Mouse (Mus musculus) right cerebral cortex, postnatal 25 days (tissue): Measurements from ENCODE around the gene Pakap.

ENCODE experiments used
- DNase-seq: peaks from one replicate; pipeline ENCODE4 v3.0.0; 2022

The Pakap gene

DNA sequence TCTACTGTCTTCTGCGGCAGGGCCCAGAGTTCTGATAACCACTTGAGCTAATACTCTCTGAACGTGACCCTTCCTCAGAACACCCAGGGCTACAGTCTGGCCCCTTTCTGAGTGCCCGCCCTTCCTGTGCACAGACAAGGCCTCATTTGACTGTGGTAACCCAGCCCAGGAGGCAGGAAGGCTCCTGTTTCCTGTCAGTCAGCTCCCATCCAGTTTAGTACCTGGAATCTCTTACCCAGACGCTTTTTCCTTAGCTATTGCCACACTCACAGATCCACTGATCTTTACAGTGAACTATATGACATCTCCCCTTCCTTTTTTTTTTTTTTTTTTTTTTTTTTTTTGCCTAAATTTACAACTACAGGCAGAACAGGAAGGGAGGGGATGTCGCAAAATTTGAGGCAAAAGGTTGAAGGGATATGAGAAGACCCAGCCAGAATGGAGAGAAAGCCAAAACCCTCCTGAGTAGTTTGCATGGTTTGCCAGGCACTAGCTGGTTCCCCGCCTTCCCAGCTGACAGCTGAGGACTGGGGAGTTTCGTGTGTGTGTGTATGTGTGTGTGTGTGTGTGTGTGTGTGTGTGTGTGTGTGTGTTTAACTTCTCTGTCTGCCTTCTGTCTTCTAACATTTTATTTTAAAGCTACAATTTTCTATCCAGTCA, 245.1 kb downstream of the Pakap start:
- DNase-seq = no peak

DNA sequence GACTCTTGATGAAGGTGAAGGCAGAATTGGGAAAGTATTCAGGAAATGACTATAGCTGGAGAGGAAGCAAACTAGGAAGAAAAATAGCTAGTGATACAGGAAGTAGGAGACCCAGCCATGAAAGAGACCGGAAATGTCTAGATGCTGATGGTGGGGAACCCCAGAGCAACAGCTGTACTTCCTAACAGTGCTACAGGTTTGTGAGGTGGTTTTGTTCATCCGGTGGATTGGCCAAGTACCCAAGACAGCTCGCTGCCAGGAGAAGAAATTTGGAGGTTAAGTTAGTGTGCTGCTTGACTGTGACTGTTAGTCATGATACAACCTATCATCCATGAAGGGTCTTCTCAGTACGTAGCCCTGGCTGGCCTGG, 245.6 kb downstream of the Pakap start:
- no peak for DNase-seq

DNA sequence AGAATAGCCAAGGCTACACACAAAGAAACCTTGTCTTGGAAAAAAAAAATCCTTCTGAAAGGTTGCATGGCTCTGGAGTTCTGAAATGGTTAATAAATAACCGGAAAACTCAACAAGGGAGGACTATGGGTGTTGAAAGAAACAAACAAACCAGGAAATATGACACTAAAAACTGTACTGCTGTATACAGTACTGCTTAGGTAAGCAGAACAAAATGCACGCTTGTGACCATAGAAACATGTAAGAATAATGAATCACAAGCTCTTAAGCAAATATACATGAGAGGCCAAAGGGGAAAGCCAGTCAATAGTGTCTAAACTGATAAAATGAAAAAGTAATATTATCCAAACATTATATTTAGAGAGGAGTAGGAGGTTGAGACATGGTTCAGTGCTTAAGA, 247.4 kb downstream of the Pakap start:
- DNase-seq = no peak

DNA sequence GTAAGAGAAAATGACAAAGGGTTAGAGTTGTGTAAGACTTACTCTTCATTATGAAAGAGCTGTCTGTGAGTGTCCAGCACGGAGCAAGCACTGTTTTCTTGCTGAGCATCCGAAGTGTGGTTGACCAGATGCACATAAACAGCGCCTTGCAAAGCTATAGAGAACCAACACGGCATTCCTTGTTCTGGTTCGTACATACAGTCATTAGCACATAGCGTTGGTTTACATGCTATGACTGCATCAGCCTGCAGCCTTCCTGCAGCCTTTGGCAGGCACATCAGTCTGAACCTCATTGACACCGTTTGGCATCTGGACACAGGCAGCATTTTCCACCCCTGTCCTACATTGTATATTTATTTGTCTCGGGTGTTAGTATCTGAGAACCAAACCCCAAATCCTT, 248.2 kb downstream of the Pakap start:
- DNase-seq = no peak

DNA sequence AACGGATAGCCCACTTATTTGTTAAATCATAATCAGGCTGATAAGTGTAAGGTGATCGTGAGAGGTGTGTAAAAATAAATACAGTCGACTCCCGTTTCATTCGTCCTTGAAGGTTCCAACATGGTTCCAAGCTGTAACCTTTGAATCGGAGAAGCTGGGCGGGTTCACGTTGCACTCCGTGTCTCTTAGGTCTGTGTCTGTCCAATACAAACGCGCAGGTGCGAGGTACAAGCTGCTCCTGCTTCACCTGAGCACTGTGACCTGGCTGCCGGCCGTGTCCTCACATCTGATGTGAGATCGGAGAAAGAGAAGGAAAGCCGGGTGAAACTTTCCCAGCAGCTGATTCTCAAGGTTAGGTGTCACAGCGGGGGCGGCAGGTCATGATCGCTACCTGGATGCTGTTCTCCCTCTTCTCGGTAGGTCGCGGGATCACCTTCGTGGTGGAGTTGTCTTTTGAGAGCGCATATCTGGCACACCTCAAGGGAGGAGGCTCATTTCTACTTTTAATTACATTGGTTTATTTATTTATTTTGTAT, 252.9 kb downstream of the Pakap start:
- no peak for DNase-seq

DNA sequence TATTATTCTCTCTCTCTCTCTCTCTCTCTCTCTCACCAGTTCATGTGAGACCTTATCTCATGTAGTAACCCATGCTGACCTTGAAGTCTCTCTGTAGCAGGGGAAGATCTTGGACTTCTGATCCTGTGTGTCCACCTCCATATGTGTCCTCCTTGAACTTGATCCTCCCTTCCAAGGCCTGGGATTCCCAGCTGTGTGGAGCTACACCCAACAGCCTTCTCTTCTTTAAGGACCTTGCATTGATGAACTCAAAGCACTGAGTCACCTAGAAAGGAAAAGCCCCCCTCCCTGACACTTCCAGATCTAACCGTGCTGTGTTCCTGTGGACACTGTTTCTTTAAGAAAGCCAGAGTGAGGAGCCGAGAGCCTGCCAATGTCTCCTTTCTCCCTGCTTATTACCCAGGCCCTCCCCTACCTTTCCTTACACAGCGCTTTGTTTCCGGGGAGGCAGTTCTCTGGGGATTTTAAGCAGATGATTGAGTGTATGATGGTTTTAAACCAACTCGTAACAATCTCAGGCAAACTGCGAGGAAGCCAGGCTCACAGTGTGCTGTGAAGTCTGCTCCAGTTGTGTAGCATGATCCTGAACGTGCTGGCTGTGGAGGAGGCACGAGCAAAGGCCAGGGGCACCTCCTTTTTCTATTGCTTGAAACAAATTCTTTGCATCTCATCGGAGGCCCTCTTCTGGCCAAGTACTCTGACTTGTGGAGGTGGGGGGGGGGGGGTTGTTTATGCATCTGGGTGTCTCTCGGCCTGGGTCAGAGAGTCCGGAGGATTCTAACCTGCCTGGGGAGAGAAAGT, 253.8 kb downstream of the Pakap start:
- no peak for DNase-seq

DNA sequence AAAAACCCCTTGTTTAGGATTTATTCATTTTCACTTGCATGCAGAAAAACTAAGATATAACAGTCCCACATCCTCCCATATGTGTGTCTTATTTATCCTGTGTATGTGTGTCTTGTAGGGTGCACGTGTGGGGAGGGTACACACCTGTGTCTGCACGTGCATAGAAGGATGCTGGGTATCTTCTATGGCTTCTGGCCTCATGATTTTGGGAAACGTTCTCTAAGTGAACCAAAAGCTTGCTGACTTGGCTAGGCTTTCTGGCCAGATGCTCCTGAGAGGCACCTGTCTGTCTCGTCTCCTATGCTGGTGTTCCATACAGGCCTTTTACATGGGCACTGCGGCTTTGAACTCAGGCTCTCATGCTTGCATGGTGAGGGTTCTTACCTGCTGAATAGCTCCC, 254.7 kb downstream of the Pakap start:
- DNase-seq = no peak

DNA sequence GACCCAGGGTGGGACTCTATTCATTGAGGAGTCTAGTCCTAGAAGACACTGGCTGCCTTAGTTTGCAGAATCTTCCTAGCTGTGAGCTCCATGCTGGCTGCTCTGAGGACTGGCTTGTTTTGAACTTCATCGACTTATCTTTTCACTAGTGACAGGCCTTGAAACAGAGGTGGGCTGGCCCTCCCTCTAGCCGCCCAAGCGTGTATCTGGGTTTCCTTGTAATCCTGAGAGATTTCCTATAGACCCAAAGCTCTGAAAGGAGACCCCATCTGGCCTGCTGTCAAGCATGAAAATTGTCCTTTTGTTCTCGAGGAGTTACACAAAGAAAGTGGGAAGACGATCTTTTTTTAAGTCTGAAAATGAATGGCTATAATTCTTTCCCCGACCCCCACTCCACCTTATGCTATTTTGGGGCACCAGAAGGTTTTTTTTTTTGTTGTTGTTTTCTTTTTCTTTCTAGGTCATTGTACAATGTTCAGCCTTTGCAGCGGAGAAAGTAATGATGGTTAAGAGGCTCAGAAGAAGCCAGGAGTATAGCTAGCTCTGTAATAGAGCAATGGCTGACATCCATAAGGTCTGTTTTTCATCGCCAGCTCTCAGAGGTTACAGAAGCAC, 256.8 kb downstream of the Pakap start:
- no peak for DNase-seq

DNA sequence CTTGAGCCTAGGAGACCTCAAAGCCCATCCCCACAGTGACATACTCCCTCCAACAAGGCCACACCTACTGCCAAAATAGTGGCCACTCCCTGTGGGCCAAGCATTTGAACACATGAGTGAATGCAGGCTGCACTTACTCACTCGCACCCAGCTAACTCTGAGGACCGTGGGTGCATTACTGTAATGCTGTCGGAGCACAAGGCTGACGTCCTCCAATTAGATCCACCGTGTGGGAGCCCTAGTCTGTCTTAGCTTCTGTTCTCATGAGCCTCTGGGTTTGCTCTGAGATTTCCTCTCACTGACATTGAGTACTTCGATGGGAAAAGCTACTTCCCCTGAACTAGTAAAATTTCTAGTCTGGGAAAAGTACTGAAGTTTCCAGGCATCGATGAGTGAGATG, 258.3 kb downstream of the Pakap start:
- DNase-seq = no peak

DNA sequence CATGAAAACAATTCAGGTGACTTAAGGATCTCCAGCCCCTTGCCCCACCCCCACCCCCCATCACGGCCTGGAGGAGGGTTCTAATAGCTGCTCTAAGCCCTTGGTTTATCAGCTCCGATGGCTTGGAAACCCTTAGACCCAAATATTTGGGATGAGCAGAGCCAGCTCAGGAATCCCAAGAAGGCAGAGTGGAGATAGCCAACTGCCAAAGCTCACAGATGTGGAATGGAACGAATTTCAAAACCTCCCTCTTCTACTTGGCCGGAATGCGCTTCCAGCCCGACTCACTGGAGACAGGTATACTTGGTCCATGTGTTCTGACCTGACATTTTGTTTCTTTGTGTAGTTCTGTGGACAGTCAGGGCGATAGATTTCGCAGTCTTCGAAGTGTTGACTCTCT, 261.2 kb downstream of the Pakap start:
- DNase-seq = no peak

DNA sequence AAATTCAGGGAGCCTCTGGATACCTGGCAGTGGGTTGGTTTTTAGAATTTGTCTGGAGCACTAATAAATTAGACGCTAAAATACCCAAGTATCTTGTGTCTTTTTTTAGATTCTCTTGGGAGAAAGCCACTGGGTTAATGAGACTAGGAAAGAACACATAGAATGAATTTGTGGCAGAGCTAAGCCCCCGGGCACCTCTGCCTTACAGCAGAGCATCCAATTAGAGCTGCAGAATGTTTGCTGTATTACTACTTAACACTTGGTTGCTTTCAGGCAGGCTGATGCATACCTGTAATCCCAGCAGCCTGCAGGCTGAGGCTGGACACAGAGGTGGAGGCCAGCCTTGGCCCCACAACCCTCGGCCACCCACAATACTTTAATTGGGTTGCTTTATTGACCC, 261.8 kb downstream of the Pakap start:
- no peak for DNase-seq

DNA sequence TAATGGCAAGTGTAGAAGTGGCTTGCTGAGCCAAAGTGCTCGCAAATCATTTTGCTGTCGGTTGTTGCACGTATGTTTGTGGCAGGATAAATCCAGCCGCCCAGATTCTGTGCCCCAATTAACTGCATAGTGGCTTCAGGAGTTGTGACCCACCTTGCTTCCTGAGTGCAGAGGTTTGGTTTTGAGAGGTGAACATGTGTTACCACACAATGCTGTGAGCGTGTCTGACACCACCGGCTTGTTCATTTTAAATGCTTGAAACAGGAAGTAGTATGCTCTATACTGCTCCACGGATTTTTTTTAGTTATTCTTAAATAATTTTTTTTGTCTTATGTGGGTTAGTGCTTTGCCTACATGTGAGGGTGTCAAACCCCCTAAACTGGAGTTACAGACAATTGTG, 264.3 kb downstream of the Pakap start:
- no peak for DNase-seq

DNA sequence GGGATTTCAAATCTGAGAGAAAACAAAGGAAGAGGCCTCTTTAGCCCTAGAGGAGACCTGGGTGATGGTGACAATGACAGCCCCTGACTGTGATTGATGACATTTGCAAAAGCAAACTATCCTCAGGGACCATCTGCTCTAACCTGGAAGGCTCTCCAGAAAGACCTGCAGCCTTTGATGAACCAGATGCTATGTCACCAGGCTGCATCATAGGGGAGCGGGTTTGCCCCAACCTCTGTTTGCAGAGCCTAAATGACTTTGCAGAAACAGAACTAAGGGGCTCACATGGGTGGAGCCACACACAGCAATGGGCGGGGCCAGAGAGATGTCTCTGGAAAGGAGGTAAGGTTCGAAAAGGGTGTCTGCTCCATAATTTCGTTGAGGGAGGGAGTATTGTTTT, 265.1 kb downstream of the Pakap start:
- DNase-seq = no peak

DNA sequence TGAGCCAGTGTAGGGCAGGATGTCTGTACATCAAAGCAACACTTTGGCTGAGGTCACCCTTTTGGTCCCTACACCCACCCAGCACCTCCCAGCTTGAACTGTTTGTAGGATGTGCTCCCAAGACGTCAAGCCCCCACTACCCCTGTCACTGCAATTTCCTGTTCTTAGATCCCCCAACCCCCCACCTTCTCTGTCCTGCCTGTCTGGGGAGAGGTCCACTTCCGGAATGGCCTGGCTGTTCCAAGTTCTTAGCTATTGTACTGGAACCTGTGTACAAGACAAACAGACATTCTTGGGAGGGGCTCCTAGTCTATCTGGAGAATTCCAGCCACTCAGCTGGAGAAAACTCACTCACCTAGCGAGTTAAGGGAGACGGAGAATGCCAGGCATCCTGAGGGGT, 266.2 kb downstream of the Pakap start:
- no peak for DNase-seq

DNA sequence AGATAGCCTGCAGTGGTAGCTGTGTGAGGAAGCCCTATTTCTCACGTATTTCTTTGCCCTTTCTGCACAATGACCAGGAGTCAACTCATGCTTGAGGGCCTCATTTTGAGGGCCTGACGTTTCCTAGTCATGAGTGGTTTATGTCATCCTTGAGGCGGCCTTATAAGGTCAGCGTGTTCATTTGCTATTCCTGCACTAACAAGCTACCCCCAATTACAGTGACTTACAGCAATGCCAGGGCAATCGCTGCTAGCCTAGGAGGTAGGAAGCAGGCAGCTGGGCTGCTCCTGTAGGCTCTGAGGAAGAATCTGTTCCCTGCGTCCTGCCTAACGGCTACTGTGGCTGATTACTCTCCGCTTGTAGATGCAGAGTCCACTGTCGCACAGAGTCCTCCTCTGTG, 269.1 kb downstream of the Pakap start:
- DNase-seq = no peak

DNA sequence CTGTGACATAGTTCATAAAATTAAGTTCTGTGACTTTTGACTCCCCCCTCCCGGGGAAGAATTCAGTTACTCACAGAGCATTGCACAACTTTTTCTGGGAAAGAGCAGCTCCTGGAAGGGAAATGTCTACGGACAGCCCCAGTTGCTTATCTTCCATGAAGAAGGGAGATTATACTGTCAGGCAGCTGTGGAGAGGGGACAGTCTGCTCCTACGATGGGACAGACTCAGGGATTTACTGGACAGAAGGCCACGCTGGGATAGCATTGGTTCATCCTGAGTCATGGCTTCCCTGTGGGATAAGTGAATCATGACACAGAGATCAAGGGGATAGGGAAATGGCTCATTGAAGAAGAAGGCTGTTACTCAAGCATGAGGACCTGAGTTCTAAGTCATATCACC, 271.4 kb downstream of the Pakap start:
- no peak for DNase-seq

DNA sequence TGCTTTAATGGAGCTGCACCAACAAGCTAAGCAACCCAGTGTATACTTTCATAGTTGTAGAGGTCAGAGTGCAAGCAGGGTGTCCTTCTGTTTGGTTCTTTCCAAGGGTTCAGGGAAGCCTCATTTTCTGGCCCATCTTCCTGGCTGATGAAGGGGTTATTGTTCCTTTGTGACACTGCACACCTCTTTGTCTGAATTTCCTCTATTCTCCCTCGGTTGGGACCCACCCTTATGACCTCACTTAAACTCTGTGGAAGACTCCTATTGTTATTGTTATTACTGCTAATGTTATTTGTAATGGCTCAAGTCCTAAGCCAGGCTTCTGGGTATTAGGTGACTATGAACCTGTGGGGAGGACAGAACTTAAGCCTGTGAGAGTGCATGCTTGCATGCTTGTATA, 273.9 kb downstream of the Pakap start:
- DNase-seq = no peak

DNA sequence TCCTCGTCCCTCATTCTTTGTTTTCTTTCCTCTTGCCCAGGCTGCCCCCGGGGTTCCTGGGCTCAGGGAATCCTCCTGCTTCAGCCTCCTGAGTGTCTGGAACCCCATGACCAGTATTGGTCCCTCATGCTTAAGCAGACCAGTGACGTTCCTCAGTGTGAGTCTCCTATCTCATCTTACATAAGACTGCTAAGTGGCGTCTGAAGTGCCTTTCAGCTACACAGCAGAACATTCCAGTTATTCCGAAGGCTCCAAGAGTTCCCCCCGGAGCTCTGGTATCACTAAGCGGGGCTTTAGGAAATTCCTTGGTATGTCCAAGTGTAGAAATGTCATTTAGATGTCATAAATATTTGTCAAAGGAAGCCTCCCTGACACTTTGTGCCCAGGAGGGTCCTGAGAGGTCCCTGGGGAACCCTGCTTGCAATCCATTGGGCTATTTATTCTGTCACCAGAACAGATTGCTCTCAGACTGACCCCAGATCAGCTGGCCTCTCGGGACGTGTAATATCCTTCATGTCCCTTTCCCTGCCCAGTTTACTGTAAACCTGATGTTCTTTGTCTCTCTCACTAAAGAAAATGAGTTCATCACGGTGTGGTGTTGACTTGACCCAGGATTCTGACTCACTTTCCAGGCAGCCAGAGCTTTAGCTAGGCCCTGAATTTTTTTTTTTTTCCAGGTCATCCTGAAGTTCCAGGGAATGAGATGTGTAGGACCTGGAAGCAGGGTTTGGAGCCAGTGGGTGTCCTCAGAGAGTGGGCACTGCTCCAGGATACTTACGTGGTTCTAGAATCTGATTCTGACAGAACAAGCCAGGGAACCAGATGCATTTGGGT, 274.7 kb downstream of the Pakap start:
- DNase-seq = no peak

DNA sequence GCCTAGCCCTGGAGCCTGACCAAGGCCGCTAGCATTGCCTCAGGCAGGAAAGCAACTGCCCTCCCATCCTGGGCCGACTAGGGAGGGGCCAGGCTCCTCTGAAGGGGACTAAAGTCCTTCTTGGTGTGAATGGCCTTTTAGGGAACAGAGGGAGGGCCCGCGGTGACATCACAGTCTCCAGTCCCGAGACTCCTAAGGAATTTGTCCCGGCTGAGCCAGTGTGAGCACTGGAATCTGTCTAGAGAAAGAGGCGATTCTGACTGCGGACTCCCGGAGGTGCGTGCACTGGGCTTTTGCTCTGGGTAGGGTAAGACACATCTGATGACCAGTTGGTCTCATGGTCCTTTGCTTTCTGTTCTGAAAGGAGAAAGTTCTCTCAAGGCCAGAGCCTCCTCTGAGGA, 277.1 kb downstream of the Pakap start:
- no peak for DNase-seq

DNA sequence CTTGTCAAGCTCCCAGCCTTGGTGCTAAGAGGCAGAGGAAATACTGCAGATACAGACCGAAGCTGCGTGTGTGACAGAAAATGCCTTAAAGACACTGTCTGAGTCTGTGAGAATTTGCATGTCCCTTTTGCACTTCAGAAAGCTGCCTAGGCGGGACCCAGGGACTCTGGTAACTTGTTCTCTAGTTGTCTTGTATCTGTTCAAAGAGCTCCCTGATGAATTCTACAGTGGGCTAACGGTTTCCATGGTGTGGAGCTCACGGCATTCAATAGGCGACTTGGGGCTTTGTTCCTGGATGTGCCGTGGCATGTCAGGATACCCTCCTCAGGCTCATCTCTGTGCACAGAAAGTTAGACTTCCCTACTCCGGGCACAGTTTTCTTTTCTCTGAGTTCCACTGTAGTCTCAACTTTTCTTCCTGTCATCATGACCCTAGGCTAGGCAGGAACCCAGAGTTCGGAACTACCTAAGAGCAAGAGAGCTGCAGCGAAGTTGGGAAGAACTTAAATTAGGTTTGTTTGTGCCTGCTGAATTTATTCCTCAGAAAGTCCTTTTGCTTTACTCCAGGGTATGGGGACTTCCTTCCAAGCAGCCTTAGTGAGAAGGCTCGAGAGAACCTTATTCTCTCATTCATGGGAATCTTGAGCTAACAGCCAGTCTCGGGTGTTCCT, 277.7 kb downstream of the Pakap start:
- DNase-seq = no peak

DNA sequence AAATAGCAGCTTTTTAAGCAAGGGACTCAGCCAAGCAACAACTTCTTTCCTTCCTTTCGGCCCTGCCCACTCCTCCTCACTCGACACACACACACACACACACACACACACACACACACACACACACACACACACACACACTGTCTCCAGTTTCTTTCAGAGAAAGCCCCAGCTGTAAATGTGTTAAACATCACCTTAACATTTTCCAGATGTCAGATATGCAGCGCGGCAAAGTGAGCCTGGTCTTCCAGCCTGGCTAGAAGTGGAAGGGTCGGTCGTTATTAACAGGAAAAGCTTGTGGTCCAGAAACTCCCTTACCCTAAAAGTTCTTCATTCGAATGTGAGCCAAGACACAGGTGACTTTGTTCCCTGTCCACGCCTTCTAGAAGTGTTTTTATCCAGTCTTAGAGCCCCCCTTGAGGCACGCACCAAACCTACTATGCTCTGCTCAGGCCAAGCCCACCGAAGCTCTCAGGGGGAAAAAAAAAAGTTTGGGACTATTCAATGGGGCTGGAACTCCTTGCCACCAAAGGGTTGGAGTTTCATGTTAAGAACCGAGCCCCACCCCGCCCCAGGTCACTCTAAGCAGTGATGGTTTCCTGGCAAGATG, 278.5 kb downstream of the Pakap start:
- no peak for DNase-seq

DNA sequence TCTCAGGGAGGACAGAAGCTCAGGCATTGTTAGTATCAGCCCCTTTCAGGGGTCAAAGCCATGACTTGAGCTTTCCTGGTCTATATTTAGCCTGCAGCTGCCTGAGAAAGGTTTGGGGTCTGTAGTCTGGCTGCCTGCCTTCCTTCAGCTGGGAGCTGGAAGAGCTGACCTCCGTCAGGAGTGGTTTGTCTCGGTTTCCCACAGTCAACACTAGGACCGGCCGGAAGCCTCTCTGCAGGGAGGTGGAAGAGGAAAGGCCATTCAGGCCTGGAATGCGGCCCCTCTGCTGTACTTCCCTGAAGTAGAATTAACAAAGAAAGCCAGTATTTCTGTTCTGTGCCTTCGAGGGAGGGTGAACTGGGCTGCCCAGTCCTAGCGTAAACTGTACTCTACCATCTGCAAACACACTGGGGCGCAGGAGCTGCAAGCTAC, 279.0 kb downstream of the Pakap start:
- no peak for DNase-seq
